Mouse (Mus musculus): ENCODE results near the gene Gltp. TPM values are rescaled to one million over a fixed set of nuclear protein-coding genes. Genes with fewer than 3 reads are reported as not detected.

The Gltp gene
- polyA plus RNA-seq (2015; fragmentation: Illumina TruSeq; extraction: RNeasy Lipid Tissue Mini Kit (QIAGEN cat#74804); ENCODE audit: insufficient read depth, low read depth, low replicate concordance), result 17.2 TPM

DNA sequence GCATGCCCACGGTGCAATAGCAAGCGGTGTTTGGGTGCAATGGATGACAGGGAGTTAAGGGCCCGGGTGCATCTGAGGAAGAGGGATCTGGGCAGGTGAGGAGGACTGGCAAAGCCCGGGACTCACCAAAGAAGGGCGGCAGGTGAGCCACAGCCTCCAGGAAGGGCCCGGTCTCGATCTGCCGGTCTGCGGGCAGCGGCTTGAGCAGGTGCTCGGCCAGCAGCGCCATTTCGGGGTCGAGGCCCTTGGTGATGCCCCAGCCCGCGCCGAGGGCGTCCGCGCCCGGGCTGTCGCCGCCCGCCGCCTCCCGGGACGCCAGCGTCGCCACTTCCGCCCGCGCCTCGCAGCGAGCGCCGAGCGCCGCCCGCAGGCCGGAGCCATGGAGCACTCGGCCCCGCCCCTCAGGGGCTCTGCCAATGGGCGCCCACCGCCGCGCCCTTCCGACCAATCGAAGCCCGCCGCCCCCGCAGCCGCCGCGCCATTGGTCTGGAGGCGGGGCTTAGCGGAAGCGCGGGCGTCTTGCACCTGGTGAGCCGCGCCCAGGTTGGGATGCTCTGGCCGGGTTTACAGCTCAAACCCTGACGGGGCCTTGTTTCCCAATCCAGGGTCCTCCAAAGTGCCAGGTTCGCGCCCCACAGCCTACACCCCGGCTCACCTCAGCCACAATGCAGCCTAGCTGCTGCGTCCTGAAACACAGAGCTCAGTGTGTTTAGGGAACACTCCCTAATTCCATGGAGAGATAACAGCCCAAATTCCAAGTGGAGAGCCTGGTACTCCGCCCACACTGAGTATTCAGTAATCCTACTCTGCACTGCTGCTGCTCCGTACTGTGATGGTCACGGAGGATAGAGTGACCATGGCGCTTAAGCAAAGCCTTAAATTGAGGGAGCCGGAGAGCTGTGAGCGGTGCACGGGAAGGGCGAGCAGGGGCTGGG lies at the start of gene Gltp:
Gltp (minus strand) TSS at position 352 of the 935 bp plus-strand sequence.

DNA sequence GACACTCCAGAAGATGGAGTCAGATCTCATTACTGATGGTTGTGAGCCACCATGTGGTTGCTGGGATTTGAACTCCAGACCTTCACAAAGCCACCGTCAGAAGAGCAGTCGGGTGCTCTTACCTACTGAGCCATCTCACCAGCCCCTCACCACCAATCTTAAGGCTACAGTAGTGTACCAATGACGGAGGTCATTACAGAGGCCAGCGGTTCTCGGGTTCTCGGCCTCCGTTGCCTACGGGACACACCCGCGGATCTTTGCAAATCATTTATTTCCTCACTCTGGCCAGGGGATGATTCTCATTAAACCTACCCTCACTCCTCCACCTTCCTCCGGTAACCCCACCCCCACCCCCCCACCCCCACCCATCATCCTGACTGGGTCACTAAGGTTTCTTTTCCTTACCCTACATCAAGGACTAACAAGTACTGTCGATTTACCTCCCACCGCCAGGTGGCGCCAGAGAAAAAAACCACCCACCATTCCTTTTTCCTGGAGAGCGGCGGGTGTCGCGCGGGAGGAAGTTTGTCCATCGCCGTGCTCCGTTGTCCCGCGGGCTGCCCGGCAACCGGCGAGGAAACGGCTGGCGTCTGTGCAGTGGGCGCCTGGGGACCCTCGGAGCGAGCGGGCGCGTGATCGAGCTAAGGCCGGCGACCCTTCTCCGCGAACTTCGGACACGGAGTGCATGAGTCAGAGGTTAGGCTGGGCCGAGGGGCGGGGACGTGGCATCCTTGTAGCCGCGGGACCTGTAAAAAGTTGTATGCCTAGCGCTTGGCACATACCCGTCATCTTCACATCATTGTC lies 16.7 kb upstream of the Gltp start, which contains the start of gene Tchp:
Tchp (plus strand) TSS at position 496 of the 804 bp plus-strand sequence.

DNA sequence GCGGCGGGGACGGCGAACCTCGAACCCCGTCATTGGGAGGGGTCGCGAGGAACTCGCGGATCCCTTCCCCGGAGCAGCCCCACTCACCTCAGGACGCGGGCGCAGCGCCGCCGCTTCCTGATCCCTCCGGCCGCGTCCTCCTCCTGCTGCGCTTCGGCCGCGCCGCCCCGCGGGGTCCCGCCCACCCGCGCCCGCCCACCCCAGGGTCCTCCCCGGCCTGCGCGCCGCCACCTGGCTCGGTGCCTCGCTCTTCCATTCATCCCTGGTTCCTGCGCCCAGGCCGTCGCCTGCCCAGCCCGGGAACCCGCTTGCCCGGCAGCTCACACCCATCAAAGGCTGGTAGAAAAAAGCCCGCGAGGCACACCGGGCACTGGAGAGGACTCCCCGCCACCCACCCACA lies 32.5 kb downstream of the Gltp start, which contains the start of gene Trpv4:
Trpv4 (minus strand) TSS at position 167 of the 400 bp plus-strand sequence.

Other genes starting within 250 kb of the Gltp start
- gene Mmab, start 246.9 kb downstream of the Gltp start, polyA plus RNA-seq (2015; fragmentation: Illumina TruSeq; extraction: RNeasy Lipid Tissue Mini Kit (QIAGEN cat#74804); ENCODE audit: insufficient read depth, low read depth, low replicate concordance), result 1.9 TPM
- gene Mvk, start 246.7 kb downstream of the Gltp start, polyA plus RNA-seq (2015; fragmentation: Illumina TruSeq; extraction: RNeasy Lipid Tissue Mini Kit (QIAGEN cat#74804); ENCODE audit: insufficient read depth, low read depth, low replicate concordance), result 2.5 TPM
- gene Fam222a, start 123.0 kb downstream of the Gltp start, polyA plus RNA-seq (2015; fragmentation: Illumina TruSeq; extraction: RNeasy Lipid Tissue Mini Kit (QIAGEN cat#74804); ENCODE audit: insufficient read depth, low read depth, low replicate concordance), result 0.81 TPM
- gene Trpv4, start 32.6 kb downstream of the Gltp start, polyA plus RNA-seq (2015; fragmentation: Illumina TruSeq; extraction: RNeasy Lipid Tissue Mini Kit (QIAGEN cat#74804); ENCODE audit: insufficient read depth, low read depth, low replicate concordance), result 3.8 TPM
- 6.4 TPM for gene Tchp, start 16.8 kb upstream of the Gltp start, polyA plus RNA-seq (2015; fragmentation: Illumina TruSeq; extraction: RNeasy Lipid Tissue Mini Kit (QIAGEN cat#74804); ENCODE audit: insufficient read depth, low read depth, low replicate concordance)
- 15.1 TPM for gene Ankrd13a, start 83.7 kb upstream of the Gltp start, polyA plus RNA-seq (2015; fragmentation: Illumina TruSeq; extraction: RNeasy Lipid Tissue Mini Kit (QIAGEN cat#74804); ENCODE audit: insufficient read depth, low read depth, low replicate concordance)
- 12.8 TPM for gene Git2, start 84.5 kb upstream of the Gltp start, polyA plus RNA-seq (2015; fragmentation: Illumina TruSeq; extraction: RNeasy Lipid Tissue Mini Kit (QIAGEN cat#74804); ENCODE audit: insufficient read depth, low read depth, low replicate concordance)
- 3.9 TPM for gene 1500011B03Rik, start 132.5 kb upstream of the Gltp start, polyA plus RNA-seq (2015; fragmentation: Illumina TruSeq; extraction: RNeasy Lipid Tissue Mini Kit (QIAGEN cat#74804); ENCODE audit: insufficient read depth, low read depth, low replicate concordance)
- not detected for gene 4930519G04Rik, start 162.7 kb upstream of the Gltp start, polyA plus RNA-seq (2015; fragmentation: Illumina TruSeq; extraction: RNeasy Lipid Tissue Mini Kit (QIAGEN cat#74804); ENCODE audit: insufficient read depth, low read depth, low replicate concordance)
- gene Gm9936, start 167.7 kb upstream of the Gltp start, polyA plus RNA-seq (2015; fragmentation: Illumina TruSeq; extraction: RNeasy Lipid Tissue Mini Kit (QIAGEN cat#74804); ENCODE audit: insufficient read depth, low read depth, low replicate concordance), result not detected
- 15.2 TPM for gene Oasl2, start 206.0 kb upstream of the Gltp start, polyA plus RNA-seq (2015; fragmentation: Illumina TruSeq; extraction: RNeasy Lipid Tissue Mini Kit (QIAGEN cat#74804); ENCODE audit: insufficient read depth, low read depth, low replicate concordance)
- gene Oasl1, start 232.3 kb upstream of the Gltp start, polyA plus RNA-seq (2015; fragmentation: Illumina TruSeq; extraction: RNeasy Lipid Tissue Mini Kit (QIAGEN cat#74804); ENCODE audit: insufficient read depth, low read depth, low replicate concordance), result 1.8 TPM